Mouse (Mus musculus) cerebellum, postnatal 25 days (tissue): ENCODE measurements around the gene Larp1b.
"Not testable (repeated sequence)": the region's sequence is repeated elsewhere in the genome, so short reads cannot be mapped to it uniquely, and the experiment has no call there.

Experiments used
- DNase-seq, 2 experiments: peaks; one replicate each; pipeline ENCODE4 v3.0.0; 2021; ENCODE audit warnings: mixed read lengths in 2 of 2

The Larp1b gene

DNA sequence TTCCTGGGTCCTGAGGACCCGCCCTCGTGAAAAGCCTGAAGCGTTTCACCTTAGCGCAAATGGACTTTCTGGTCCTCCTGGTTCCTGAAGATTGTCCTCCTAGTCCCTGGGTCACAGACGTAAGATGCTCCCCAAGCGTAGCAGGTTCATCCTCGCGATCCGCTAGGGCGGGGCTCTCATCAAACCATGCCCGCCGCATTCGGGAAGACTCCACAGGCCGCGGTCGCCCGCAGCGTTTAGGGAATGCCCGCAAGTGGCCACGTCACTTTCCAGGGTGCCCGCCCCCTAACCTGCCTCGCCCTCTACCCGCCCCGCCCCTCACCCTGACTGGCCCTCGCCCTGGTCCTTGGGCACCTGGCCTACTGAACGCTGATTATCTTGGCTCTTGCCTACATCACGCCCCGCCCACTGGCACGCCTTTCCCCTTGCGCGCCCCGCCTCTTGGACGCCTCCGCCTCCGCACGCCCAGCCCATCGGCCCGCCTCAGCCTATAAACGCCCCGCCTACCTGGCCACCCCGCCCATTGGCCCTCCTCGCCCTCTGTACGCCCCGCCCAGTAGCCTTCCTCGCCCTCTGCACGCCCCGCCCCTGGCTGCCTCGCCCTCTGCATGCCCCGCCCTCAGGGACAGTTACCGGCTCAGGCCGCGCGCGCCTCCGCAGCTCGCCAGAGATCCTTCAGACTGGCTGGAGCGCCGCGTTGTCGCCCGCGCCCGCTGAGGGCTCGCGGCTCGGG lies at the start of gene Larp1b:
Larp1b (plus strand) TSS at position 659 of the 733 bp plus-strand sequence.
- peak; percentile 99 to 100 for DNase-seq

DNA sequence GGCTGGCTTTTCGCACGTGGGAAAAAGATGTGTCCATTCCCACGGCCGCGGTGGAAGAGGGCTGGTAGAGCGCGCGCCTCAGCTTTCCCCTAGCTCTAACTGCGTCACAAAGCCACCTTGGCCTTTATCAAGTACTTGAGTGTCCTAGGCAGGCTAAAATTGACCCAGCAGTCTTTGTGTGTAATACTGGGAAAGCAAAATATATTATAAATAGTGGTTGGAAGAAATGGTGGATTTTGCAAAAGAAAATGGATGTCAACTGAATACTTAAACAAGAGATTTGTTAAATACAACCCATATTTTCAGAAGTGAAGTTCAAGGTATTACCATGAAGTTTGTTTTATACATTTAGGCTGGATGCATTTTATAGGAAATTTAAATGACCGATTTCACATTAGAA lies 47.2 kb upstream of the Larp1b start, which contains the start of gene 1700034I23Rik:
1700034I23Rik (minus strand) TSS at position 101 of the 400 bp plus-strand sequence.
- DNase-seq: not testable (repeated sequence)

DNA sequence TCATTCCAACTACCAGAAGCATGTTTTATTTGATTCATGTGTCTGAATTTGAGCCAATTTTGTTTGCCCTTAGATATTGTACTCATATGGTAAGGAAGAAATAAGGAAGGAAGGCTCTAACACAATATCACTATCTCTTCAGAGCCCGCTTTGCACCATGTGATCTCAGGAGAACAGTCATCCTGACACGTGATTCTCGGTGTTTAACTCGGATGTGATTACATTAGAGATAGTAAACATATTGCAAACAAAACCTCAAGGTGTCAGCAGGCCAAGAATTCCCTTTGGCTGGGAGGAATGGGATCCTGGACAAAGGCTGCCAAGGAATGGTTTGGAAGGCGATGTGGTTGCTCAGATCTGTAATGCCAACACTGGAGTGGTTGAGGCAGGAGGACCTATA lies 11.4 kb upstream of the Larp1b start:
- no peak for DNase-seq

DNA sequence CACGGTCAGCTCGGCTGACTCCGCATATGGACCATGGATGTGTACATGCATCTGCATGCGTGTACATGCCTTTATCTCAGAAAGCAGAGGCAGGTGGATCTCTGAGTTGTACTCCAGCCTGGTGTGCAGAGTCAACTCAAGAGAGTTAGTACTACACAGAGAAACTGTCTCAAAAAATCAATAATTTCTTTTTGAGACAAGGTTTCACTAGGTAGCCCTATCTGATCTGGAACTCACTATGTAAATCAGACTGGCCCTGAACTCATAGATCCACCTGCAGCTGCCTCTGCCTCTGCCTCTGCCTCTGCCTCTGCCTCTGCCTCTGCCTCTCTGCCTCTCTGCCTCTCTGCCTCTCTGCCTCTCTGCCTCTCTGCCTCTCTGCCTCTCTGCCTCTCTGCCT lies 11.0 kb upstream of the Larp1b start:
- DNase-seq: no peak

DNA sequence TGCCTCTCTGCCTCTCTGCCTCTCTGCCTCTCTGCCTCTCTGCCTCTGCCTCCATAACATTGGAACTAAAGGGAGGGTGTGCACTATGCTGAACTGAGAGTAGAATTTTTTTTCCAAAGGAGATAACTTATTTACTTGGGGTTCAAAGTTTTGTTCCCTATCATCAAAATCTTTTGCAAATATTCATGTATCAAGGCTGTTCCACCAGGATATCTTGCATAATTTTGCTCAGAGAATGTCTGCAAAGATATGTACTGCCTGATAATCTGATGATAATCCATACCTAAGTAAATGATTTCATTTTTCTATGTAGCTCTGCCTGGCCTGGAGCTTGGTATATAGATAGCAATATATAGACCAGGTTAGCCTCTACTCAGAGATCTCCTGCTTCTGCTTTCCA lies 10.6 kb upstream of the Larp1b start:
- no peak for DNase-seq

DNA sequence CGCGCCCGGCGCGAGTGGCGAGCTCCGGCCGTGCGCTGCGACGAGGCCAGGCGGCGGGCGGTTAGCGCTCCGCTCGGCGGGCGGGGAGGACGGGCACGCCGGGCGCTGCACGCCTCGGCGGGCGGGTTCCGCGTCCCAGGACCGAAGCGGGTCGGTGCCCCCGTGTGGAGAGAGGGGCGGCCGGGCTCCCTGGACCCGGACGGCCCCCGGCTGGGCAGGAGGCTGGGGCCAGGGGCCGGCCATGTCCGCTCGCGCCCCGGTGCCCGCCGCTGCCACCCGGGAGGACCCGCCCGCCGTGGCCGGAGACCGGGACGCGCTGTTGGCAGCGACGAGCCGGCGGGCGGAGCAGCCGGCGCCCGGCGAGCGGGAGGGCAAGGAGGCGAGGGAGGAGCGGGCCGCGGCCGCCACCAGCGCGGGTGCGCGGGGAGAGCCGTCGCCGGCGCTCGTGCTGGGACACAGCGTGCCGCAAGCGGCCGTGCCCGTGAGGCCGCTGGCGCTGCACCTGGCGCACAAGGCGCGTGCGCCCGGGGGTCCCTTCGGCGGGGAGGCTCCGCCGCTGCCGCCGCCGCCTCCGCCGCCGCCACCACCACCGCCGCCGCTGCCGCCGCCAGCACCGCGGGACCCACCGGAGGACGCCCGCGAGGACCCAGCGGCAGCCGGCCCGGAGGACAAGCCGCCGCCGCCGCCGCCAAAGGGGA lies 424 bp downstream of the Larp1b start:
- DNase-seq: peak in 1 of 2 experiments; percentile 79

DNA sequence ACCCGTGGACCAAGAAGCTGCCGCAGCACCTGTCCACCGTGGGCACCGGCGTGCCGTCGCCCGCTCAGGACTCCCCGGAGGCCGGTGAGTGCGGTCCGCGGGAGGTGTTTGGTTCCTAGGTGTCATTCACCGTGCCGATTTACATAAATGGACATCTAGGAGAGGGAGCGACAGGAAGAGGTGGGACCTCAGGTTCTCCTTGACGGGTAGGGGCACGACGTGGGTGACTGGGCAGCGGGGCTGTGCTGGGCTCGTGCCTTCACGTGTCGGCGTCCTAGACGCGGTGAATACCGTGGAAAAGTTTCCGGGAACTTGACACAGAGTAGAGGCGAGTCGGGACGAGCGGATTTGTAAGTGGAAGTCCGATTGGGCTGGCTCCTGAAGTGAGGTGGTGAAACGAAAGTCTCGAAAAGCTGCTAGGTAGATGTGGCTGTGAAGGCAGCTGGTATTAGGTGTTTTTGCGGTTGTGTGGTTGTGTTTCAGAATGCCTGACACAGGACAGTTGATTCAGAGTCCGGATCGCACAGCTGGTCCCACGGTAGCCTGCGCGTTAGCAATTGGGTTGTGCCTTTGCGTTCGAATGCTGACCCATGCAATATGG lies 1.1 kb downstream of the Larp1b start:
- DNase-seq: peak; percentile 66 to 69

DNA sequence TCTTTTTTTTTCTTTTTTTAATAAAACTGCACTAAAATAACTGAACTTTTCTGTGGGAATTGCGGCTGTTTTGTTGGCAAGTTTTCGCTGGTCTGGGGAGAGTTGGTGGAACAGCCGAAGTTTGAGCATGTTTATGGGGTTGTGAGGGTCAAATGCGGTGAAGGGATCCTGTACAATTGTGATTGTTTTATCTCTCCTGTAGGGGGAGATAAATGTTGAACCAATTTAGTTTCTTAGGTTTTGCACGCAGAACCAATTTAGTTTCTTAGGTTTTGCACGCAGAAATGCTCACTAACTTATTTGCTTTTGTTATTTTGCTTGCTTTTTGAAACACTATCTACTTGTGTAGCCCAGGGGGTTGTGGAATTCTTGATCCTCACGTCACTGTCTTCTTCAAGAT lies 1.7 kb downstream of the Larp1b start:
- DNase-seq: peak in 1 of 2 experiments; percentile 8

DNA sequence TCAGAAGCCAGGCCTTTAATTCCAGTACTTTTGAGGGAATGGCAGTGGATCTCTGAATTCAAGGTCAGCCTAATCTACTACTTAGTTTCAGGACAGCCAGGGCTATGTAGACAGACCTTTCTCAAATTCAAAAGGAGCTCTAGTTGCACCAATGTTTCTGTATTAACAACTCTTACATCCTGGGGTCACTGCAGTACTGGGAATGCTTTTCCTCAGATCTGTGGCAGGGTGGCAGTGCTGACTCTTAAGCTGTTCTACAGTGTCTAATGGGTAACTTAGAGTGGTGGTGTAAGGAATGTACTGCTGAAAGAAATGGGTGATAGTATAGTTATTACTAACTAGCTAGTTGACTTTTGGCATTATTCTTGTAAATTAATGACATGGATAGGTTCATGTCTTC lies 3.0 kb downstream of the Larp1b start:
- no peak for DNase-seq

DNA sequence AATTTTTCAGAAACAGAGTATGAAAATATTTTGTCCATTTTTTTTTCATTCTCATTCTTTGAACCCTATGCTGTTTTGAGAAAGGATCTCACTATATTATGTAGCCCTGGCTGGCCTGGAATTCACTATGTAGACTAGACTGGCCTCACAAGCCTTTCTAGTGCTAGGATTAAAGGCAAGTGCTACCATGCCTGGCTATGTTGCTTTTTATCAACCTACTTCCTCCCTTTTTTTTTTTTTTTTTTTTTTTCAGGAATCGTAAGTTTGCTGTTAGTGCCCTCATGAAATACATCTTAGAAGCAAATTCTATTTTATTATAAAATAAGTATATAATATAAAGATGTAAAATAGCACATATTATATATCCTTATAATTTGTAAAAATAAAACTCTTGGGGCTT lies 5.2 kb downstream of the Larp1b start:
- no peak for DNase-seq

DNA sequence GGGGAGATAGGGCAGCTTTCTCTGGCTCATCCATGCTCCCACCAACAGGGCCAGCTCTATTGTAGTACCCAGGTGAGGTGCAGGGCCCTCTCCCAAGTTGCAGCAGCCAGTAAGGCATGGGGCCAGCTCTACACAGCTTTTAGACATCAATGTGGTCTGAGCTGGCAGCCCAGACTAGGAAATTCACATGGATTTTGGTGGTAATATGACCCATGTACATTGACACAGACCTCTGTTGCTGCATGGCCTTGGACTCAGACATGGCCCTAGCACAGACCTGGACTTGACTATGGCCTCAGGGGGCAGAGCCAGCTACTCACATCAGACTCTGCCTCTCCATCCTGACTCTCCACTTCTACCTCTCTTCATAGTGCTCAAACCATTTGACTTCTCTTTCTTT lies 9.2 kb downstream of the Larp1b start:
- peak in 1 of 2 experiments; percentile 5 for DNase-seq

DNA sequence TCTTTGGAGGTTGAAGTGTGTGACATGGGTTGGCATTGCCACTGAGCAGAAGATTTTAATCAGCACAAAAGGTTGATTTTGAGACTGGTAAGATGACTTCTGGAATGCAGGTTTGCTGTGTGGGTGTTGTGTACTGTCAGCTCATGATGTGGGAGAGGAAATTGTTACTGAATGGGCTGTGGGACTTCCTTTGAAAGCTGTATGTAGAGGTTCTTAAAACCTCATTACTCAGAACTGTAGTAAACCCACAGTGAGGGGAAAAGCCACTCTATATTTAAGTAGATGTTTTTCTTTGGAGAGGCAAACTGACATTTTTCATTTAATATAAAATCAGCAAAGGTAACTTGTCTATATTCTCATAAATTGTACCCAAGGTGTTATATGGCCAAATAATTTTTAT lies 31.1 kb downstream of the Larp1b start:
- DNase-seq: no peak

DNA sequence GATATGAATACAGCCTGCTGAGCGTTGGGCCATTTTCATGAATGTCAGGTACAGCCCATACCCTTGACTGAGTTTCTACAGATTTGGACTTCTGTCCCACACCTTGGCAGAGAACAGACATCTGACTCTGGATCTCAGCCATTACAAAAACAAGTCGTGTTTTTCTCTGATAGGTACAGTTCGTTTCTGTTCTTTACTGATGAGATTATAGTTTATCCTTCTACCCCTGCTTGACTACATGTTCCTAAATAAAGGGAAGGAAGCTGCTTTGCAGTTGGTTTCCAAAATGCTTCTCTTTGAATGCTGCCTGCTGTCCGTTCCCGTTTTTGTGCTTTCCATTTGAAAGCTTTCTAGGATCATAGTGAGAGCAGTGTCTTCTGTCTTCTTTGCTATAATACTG lies 37.9 kb downstream of the Larp1b start:
- DNase-seq: no peak

DNA sequence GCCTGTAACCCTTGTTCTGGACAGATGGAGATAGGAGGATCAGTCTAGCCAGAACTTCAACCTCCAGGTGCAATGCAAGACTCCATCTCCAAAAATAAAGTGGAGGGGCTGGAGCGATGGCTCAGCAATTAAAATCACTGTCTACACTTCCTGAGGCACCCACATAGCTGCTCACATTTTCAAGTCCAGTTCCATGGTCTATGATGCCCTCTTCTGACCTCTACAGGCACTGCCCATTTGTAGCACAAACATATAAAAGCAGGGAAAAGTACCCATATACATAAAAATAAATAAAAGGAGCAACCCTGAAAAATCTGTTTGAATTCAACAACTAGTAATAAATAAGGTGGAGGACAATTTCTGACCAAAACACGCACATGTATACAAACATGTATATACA lies 39.1 kb downstream of the Larp1b start:
- peak in 1 of 2 experiments; percentile 6 for DNase-seq

DNA sequence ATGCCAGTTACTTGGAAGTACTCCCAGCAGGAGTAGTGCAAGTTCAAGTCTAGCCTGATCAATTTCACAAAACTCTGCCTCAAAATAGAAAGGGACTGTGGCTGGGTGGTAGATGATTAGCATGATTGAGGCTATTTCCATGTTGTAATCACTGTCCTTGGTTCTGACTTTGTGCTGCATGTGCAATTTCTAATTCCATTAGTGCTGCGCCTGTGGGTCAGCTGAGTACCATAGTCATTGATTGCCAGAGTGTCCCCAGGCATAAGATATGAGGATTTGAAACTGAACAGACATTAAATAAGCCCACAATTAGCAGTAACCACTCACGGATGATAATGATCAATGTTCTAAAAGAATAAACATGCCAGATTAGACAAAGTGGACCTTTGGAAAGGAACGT lies 41.9 kb downstream of the Larp1b start:
- no peak for DNase-seq

DNA sequence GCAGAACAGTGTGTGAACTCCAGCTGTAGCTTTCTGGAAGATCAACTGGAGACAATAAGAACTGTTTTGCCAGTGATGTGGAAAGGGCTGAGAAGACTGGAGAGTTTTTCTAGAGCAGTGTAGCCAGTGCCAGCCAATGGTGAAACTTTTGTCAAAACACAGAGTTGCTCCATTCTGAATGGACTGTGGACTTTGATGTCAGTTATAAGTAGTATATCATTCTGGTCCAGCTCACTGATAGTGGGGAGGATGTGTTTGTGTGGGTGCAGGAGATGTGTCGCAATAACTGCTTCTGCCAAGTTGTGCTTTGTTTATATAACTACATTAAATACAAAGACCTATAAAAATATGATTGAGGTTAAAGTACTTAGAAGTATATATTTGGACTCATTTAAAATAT lies 45.5 kb downstream of the Larp1b start:
- no peak for DNase-seq

DNA sequence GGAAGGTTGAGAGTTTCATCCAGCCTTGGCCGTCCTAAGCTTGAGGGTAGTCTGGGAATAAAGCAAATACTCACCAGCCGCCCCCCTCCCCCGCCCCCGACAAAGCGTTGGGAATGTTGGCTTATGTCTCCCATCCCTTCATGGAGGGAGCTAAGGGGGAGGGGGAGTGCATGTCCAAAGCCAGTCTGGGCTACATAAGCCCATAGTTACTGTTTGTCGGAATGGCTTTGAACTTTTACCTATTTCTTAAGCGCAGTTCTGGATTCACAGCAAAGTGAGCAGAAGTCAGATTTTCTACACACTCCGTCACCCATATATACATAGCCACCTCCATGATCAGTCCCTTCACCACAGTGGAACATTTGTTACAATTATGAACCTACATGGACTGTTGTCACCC lies 59.7 kb downstream of the Larp1b start:
- DNase-seq: no peak

DNA sequence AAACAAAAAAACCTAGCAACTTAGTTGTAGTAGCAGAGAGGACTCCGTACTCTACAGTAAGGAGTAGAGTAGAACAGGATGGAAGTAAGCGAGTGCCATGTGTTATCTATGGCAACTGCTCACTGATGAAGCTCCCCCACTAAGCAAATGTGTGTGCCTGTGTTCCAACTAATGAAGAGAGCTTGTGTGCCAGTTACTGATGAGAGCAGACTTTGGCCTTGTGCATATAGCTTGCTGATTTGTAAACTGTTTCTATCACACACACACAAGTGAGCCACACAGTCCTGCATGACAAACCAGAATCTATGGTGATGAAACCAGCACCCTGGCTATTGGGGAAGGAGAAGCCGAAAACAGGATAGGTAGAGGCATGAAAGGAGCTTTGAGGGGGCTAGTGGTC lies 60.4 kb downstream of the Larp1b start:
- no peak for DNase-seq

DNA sequence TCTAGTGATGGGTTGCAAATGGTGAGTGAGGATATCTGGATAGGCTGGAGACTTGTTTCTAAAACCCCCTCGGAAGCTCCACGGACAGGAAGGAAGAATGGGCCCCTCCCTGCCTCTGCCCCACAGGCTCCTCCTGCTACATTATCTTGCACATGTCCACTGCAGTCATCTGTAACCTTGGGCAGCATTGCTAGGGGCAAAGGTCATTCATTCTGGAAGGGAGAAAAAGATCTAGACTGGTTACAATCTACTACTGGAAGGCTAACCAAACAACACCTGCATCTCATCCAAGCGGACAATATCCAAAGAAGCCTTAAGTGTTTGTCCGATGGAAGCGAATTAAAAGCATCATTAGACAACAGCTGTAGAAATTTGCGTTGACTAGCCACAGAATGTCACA lies 61.1 kb downstream of the Larp1b start:
- DNase-seq: no peak

DNA sequence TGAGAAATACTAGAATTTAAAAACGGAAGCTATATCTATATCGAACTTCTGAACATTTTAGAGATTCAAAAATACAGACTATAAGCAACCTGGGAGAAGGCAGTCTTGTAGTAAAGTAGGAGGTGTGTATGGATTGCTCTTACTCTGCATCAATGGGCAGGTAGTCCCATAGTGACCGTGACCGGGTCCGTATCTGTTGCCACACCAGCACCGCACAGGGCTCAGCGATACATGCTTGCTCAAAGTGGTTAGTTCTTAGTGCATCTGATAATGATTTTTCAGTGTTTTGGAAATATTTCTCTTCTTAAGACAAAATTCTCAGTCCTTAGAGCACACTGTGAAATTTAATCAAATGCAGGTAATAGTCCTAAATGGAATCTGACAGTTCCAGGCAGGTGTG lies 62.8 kb downstream of the Larp1b start:
- no peak for DNase-seq

DNA sequence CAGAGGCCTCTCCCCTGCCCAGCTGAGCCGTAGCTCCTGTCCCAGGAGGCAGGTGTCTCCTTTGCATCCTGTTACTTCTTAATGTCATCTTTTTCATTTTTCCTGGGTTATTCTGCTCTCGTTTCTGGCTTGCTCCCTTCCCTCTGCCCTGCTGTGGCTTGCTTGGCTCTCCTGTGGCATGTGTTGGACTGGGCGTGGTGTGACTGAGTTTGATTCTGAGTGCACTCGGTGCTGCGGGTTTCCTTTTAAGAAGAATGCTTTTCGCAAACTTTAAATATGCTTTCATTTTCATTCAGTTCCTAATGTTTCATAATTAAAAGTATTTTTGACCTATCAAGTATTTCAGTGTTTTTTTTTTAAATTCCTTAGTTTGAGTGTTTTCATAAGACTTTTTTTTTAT lies 65.3 kb downstream of the Larp1b start:
- no peak for DNase-seq

DNA sequence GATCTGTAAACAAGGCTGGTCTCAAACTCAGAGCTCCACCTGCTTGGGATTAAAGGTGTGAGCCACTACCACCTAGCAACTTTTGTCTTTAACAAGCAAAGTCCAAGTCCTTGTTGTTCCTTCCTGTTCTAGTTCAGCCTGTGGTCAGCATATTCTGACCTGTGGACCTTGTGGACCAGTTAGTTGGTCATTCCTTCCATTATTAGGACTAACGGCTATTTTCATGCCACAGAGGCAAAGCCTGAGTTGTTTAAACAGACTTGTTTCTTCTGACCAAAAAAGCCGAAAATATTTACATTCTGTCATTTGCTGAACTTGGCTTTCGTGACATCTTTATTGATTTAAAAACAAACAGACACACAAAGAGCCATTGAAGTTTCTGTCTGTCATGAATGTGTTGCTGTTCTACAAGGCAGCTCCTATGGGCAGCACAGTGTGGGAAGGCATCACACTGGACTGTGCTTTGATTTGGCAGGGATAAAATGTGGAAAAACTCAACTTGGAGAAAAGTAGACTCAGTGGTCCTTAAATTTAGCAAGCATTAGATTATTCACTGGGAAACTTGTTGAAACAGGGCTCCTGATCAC lies 68.5 kb downstream of the Larp1b start:
- no peak for DNase-seq

DNA sequence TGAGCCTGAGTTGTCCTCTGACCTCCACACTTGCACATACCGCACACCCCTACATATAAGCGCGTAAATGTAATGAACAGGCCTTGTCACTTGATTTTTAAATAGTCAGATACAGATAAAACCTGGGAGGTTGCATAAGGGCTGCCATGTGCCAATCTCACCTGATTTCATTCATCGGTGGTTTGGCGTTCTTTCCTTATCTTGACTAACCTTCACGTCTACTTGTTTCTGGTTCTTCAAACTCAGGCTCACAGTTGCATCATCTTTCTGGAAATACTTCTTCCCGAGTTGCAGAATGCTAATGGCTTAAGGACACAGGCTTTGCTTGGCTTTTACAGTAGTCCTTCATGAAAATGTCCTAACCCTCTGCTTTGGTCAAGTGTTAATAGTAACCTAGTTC lies 71.1 kb downstream of the Larp1b start:
- DNase-seq: no peak

DNA sequence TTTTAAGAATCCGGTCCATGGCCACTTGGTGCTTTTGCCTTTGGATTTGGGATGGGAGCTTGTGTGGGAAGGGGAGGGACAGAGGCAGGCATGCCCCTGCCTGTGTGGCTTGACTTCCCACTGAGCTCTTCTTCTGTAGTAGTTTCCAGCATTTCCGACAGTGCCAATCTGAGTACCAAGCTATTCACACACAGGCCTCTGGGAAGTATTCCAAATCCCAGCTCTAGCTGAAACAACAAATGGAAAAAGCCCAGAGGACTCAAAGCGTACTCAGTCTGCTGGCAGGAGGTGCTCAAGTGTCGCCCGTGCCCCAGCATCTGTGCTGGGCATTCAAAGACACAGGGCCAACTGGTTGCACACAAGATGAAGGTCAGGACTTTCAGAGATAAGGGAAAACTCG lies 72.4 kb downstream of the Larp1b start:
- DNase-seq: peak; percentile 43 to 61
